Mouse (Mus musculus): ENCODE measurements at regions not wholly inside any gene's neighbourhood (a gene's known extent, or its start where the extent isn't known, plus 50 kb on each side); places are given as distances from the start of the nearest gene placed in this dataset.
A peak's percentile ranks its signal among the peaks of the same experiment; 100 is the strongest.

DNA sequence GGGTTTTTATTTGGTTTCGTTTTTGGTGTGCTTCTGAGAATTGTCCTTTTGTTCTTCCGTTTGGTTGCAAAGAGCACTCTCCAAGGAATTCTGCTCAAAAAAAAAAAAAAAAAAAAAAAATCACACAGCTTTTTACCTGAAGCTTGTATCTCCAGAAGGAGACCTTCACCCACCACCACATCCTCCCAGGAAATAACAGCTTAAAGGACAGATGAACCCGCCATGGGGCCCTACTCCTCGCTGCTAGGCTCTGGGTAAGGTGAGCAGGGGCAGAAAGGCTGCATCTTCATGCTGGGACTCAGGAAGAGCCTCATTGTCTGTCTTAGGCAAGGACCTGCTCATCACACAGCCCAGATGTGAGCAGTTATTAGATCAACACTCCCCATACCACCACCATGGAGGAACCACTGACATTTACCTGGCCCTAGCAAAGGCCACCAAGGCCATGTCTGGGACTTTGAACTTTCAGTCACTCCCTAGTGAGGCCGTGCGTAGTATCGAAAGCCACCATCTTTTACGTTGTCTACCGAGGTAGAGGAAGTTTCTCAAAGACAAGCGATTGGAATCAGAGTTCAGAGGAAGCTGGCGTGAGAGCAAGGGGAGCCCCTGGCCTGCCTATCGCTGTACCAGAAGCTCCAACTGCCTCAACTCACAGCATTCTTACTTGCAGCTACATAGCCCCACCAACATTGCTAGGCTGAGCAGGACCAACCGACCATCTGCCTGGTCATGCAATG is 97.1 kb downstream of the Tomm20 start:
- H3K4me1 ChIP-seq (ENCODE audit: control insufficient read depth in 1 of 2, insufficient read depth in 2 of 2): peaks cover 69 to 91% of the 10 kb centered on the region in 2 experiments
- TF ChIP-seq KAT2A (IDR thresholded peaks at IDR 0.05; ENCODE audit: insufficient replicate concordance, low read length) (0 out of 2 replicates have a peak, but pooled peaks have one; percentile 54), PAX5 (IDR thresholded peaks at IDR 0.05; ENCODE audit: low read length) (no peak), MAFK (IDR thresholded peaks at IDR 0.05; ENCODE audit: insufficient replicate concordance, low read length) (peak; percentile 87), NELFE (IDR thresholded peaks at IDR 0.05; ENCODE audit: low read depth, low read length) (no peak), POLR2AphosphoS2 (IDR thresholded peaks at IDR 0.05; ENCODE audit: low read depth, low read length) (no peak), ZKSCAN1 (IDR thresholded peaks at IDR 0.05; ENCODE audit: borderline replicate concordance, low read depth, low read length) (no peak), GABPA (IDR thresholded peaks at IDR 0.05; ENCODE audit: insufficient replicate concordance, low read depth, low read length) (no peak), MAZ (IDR thresholded peaks at IDR 0.05; ENCODE audit: low read depth, low read length) (peak; percentile 62), TBP (conservative IDR thresholded peaks at IDR 0.05; ENCODE audit: low read depth, low read length) (no peak), ZMIZ1 (IDR thresholded peaks at IDR 0.05; ENCODE audit: low read depth, low read length) (no peak), HCFC1 (IDR thresholded peaks at IDR 0.05; ENCODE audit: low read depth, low read length) (no peak; the same call in 1 of the 2 replicates), ELF1 (IDR thresholded peaks at IDR 0.05; ENCODE audit: low read depth, low read length) (no peak), SIN3A (IDR thresholded peaks at IDR 0.05; ENCODE audit: low read length) (no peak), UBTF (IDR thresholded peaks at IDR 0.05; ENCODE audit: low read depth, low read length) (no peak), TCF12 (IDR thresholded peaks at IDR 0.05; ENCODE audit: low read depth, low read length) (peak; percentile 48; the same call in 1 of the 2 replicates), MAX (IDR thresholded peaks at IDR 0.05; ENCODE audit: low read length) (no peak), MYC (IDR thresholded peaks at IDR 0.05; ENCODE audit: low read depth, low read length) (no peak), IRF4 (IDR thresholded peaks at IDR 0.05; ENCODE audit: low read depth, low read length) (peak; percentile 92), CHD2 (IDR thresholded peaks at IDR 0.05; ENCODE audit: low read length) (peak; percentile 66), POLR2A (IDR thresholded peaks at IDR 0.05; ENCODE audit: low read depth, low read length) (no peak; the same call in 1 of the 2 replicates), CTCF (conservative IDR thresholded peaks at IDR 0.05 in 1 of 2, IDR thresholded peaks at IDR 0.05 in 1 of 2; ENCODE audit: low read depth in 2 of 2, low read length in 2 of 2) (no peak), JUN (IDR thresholded peaks at IDR 0.05; ENCODE audit: insufficient read depth, low read depth, low read length) (peak; percentile 57; the same call in 1 of the 2 replicates), CHD1 (IDR thresholded peaks at IDR 0.05; ENCODE audit: low read depth, low read length) (peak; percentile 18; the same call in 1 of the 2 replicates), RCOR1 (conservative IDR thresholded peaks at IDR 0.05; ENCODE audit: low read depth, low read length) (no peak; the same call in 1 of the 2 replicates), SMC3 (IDR thresholded peaks at IDR 0.05; ENCODE audit: low read depth, low read length) (no peak; the same call in none of the 2 replicates), MEF2A (IDR thresholded peaks at IDR 0.05; ENCODE audit: borderline replicate concordance, low read depth, low read length) (peak; percentile 76), BHLHE40 (IDR thresholded peaks at IDR 0.05; ENCODE audit: low read depth, low read length) (peak; percentile 83), ZC3H11A (IDR thresholded peaks at IDR 0.05; ENCODE audit: low read depth, low read length) (no peak), EP300 (IDR thresholded peaks at IDR 0.05; ENCODE audit: low read length) (peak; percentile 86), JUND (conservative IDR thresholded peaks at IDR 0.05; ENCODE audit: low read depth, low read length) (no peak; the same call in 1 of the 2 replicates), NRF1 (IDR thresholded peaks at IDR 0.05; ENCODE audit: low read depth, low read length) (no peak), USF2 (conservative IDR thresholded peaks at IDR 0.05; ENCODE audit: low read depth, low read length) (no peak), ZNF384 (IDR thresholded peaks at IDR 0.05; ENCODE audit: low read depth, low read length) (peak; percentile 98), USF1 (IDR thresholded peaks at IDR 0.05; ENCODE audit: low read depth, low read length) (no peak), ETS1 (conservative IDR thresholded peaks at IDR 0.05; ENCODE audit: low read depth, low read length) (peak; percentile 87), E2F4 (IDR thresholded peaks at IDR 0.05; ENCODE audit: insufficient replicate concordance, low read depth, low read length) (no peak), MXI1 (IDR thresholded peaks at IDR 0.05; ENCODE audit: low read depth, low read length) (no peak), RAD21 (IDR thresholded peaks at IDR 0.05; ENCODE audit: low read depth, low read length) (no peak; the same call in 1 of the 2 replicates)
- H3K36me3 ChIP-seq (replicated peaks in 1 of 2; ENCODE audit: control insufficient read depth in 1 of 2, insufficient read depth in 1 of 2, low read length in 1 of 2): no peaks in the 10 kb centered on the region
- in situ Hi-C loops (cut with MboI; ENCODE audit: low pct_ligation_motif_present, low pct_unique_long_range_greater_than_20kb, low sequenced_read_pairs) (loop anchor here (5.0 kb wide), 3 partner anchors 34 to 351 kb away; no protein-coding TSS in a partner anchor), dilution Hi-C loops (cut with MboI; ENCODE audit: extremely low pct_ligation_motif_present, extremely low pct_unique_long_range_greater_than_20kb, low sequenced_read_pairs) (no loop called here)
- H3K9me3 ChIP-seq (replicated peaks; ENCODE audit: low read length): no peaks in the 10 kb centered on the region
- peak overlapping the region; percentile 53 for H3K4me2 ChIP-seq (ENCODE audit: insufficient read depth, low read depth, poor library complexity, severe bottlenecking)
- DNase-seq (ENCODE audit: extremely low read depth): no peak
- H3K9ac ChIP-seq (ENCODE audit: insufficient read depth, low read depth): peak overlapping the region; percentile 1
- peak overlapping the region; percentile 90 for H3K27ac ChIP-seq (ENCODE audit: insufficient read depth, low read depth)
- no peaks in the 10 kb centered on the region for H3K27me3 ChIP-seq (replicated peaks)
- peak overlapping the region in 1 of 3 experiments; percentile 14 for H3K4me3 ChIP-seq (replicated peaks in 1 of 3; ENCODE audit: low read depth in 2 of 3, low read length in 2 of 3, poor library complexity in 1 of 3)
- H3K79me2 ChIP-seq (replicated peaks; ENCODE audit: control insufficient read depth, extremely low read depth, insufficient read depth, poor library complexity, severe bottlenecking): no peaks in the 10 kb centered on the region
